Mouse (Mus musculus): Measurements from ENCODE around the gene Atoh1.

Gene Atoh1

GRCm38 (mm10) chr6:64728499-64729198, at the start of gene Atoh1:
Gene Atoh1, plus strand, starts transcription at chr6:64729125.
- no peak for DNase-seq (ENCODE audit: low spot score)

GRCm38 (mm10) chr6:64683974-64684373, 45.0 kb upstream of the Atoh1 start:
- no peak for DNase-seq (ENCODE audit: low spot score)

- peak; percentile 13 for DNase-seq (ENCODE audit: low spot score)
Observed at GRCm38 (mm10) chr6:64684973-64685372, 44.0 kb upstream of the Atoh1 start.

GRCm38 (mm10) chr6:64688181-64688944, 40.6 kb upstream of the Atoh1 start:
- DNase-seq (ENCODE audit: low spot score) = no peak

- no peak for DNase-seq (ENCODE audit: low spot score)
Observed at GRCm38 (mm10) chr6:64694688-64695087, 34.2 kb upstream of the Atoh1 start.

GRCm38 (mm10) chr6:64703659-64704058, 25.3 kb upstream of the Atoh1 start:
- no peak for DNase-seq (ENCODE audit: low spot score)

- DNase-seq (ENCODE audit: low spot score) = no peak
Observed at GRCm38 (mm10) chr6:64727751-64728403, 1.0 kb upstream of the Atoh1 start.

GRCm38 (mm10) chr6:64729231-64730011, 496 bp downstream of the Atoh1 start:
- DNase-seq (ENCODE audit: low spot score) = no peak

GRCm38 (mm10) chr6:64730030-64730429, 1.1 kb downstream of the Atoh1 start:
- no peak for DNase-seq (ENCODE audit: low spot score)

- DNase-seq (ENCODE audit: low spot score) = no peak
Observed at GRCm38 (mm10) chr6:64730506-64731020, 1.6 kb downstream of the Atoh1 start.

- DNase-seq (ENCODE audit: low spot score) = no peak
Observed at GRCm38 (mm10) chr6:64731126-64731525, 2.2 kb downstream of the Atoh1 start.

GRCm38 (mm10) chr6:64731621-64732320, 2.8 kb downstream of the Atoh1 start:
- no peak for DNase-seq (ENCODE audit: low spot score)

GRCm38 (mm10) chr6:64733311-64733710, 4.4 kb downstream of the Atoh1 start:
- no peak for DNase-seq (ENCODE audit: low spot score)

- no peak for DNase-seq (ENCODE audit: low spot score)
Observed at GRCm38 (mm10) chr6:64734441-64735320, 5.8 kb downstream of the Atoh1 start.

- no peak for DNase-seq (ENCODE audit: low spot score)
Observed at GRCm38 (mm10) chr6:64736317-64736716, 7.4 kb downstream of the Atoh1 start.

GRCm38 (mm10) chr6:64742915-64743489, 14.1 kb downstream of the Atoh1 start:
- no peak for DNase-seq (ENCODE audit: low spot score)

- no peak for DNase-seq (ENCODE audit: low spot score)
Observed at GRCm38 (mm10) chr6:64754515-64754914, 25.6 kb downstream of the Atoh1 start.

- no peak for DNase-seq (ENCODE audit: low spot score)
Observed at GRCm38 (mm10) chr6:64763901-64764300, 35.0 kb downstream of the Atoh1 start.

- DNase-seq (ENCODE audit: low spot score) = no peak
Observed at GRCm38 (mm10) chr6:64773430-64773829, 44.5 kb downstream of the Atoh1 start.
